Mouse (Mus musculus) megakaryocyte, embryonic 14.5 days (primary cell): ENCODE measurements around the gene Txndc11.

ENCODE experiments used
- FLI1 ChIP-seq: IDR thresholded peaks from 2 replicates; pipeline ENCODE4 v1.6.1; 2012; ENCODE audit warnings: low read length, inconsistent platforms, mixed read lengths
- GATA1 ChIP-seq: IDR thresholded peaks from 3 replicates; pipeline ENCODE4 v1.6.1; 2012; ENCODE audit warnings: mixed read lengths, low read length, inconsistent platforms, borderline replicate concordance

- TF ChIP-seq GATA1 (no peak), FLI1 (no peak)
These were observed 91.2 kb downstream of the Txndc11 start for GRCm38 (mm10) chr16:11043239-11043638.
